Mouse (Mus musculus) stomach, postnatal 0 days (tissue): ENCODE data around the gene Eomes. TPM values are rescaled to one million over a fixed set of nuclear protein-coding genes. Genes with fewer than 3 reads are reported as not detected.

Experiments used
- ATAC-seq: fragments of 200-750 bp; cut with Nextera tagmentation; 2 replicates; pipeline ENCODE4 v1.8.0; 2017; ENCODE audit not compliant: low FRiP score, low TSS enrichment
- DNase-seq: peaks from one replicate; pipeline ENCODE4 v3.0.0-alpha.2; 2016; ENCODE audit warnings: low spot score
- H3K27ac ChIP-seq: fragments of 300-500 bp; sonication (generic); replicated peaks from 2 replicates; pipeline ENCODE4 v1.5.1; 2014; ENCODE audit warnings: mild to moderate bottlenecking, control low read depth
- H3K27me3 ChIP-seq: fragments of 300-500 bp; sonication (generic); 2 replicates; pipeline ENCODE4 v1.6.1; 2014; ENCODE audit warnings: low read length; ENCODE audit not compliant: control insufficient read depth, insufficient read depth
- H3K36me3 ChIP-seq: fragments of 300-500 bp; sonication (generic); 2 replicates; pipeline ENCODE4 v1.6.1; 2014; ENCODE audit warnings: low read length, mixed read lengths; ENCODE audit not compliant: control insufficient read depth, insufficient read depth
- H3K4me1 ChIP-seq: fragments of 300-500 bp; sonication (generic); replicated peaks from 2 replicates; pipeline ENCODE4 v1.6.1; 2014; ENCODE audit warnings: antibody characterized with exemption; ENCODE audit not compliant: control insufficient read depth, insufficient read depth
- H3K4me2 ChIP-seq: fragments of 300-500 bp; sonication (generic); replicated peaks from 2 replicates; pipeline ENCODE4 v1.6.1; 2014; ENCODE audit warnings: low read depth, mild to moderate bottlenecking, control low read depth, moderate library complexity
- H3K4me3 ChIP-seq: fragments of 300-500 bp; sonication (generic); 2 replicates; pipeline ENCODE4 v1.5.1; 2014; ENCODE audit warnings: low read depth, low read length, control low read depth
- H3K9ac ChIP-seq: fragments of 300-500 bp; sonication (generic); 2 replicates; pipeline ENCODE4 v1.6.1; 2014; ENCODE audit warnings: mild to moderate bottlenecking, low read length, control low read depth, mixed read lengths
- H3K9me3 ChIP-seq: fragments of 300-500 bp; sonication (generic); 2 replicates; pipeline ENCODE4 v1.6.1; 2016; ENCODE audit warnings: low read length; ENCODE audit not compliant: control insufficient read depth
- CTCF ChIP-seq: IDR thresholded peaks from 2 replicates; pipeline ENCODE4 v1.5.1; 2016; ENCODE audit warnings: antibody characterized with exemption, low read depth, mild to moderate bottlenecking, moderate library complexity
- EP300 ChIP-seq: optimal IDR thresholded peaks from 2 replicates; pipeline ENCODE3; 2016; ENCODE audit warnings: antibody characterized with exemption
- WGBS: fragments of 180-500 bp; shearing (Covaris S2); extraction: QIAGEN DNeasy Blood & Tissue Kit; methylation state at CpG from one replicate; pipeline ENCODE4 v1.1.7; 2014; 5-methylcytosine and 5-hydroxymethylcytosine counted together
- polyA plus RNA-seq: library from polyadenylated mRNA; unstranded; fragments of >200 nt; fragmentation: Nextera tagmentation; extraction: Ambion mirVana; gene quantifications from 2 replicates; pipeline ENCODE4 v1.2.1, GENCODE M21; 2015

Gene Eomes
- polyA plus RNA-seq, 1 experiment from 2014 or later, result 0.07 TPM

DNA sequence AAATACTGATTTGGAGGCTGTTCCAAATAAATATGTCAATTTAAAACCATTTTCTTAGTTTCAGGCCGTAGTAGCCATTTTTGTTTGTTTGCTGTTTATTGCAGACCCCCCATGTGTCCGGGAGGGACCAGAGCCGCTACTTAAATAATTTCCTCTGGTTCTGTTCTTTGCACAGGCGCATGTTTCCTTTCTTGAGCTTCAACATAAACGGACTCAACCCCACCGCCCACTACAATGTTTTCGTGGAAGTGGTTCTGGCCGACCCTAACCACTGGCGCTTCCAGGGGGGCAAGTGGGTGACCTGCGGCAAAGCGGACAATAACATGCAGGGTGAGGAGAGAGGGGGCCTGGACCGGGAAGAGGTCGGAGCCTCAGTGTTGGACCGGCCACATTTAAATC lies 2.3 kb downstream of the Eomes start:
- 13% methylated on average over 14 of the region's 14 CpGs for WGBS
- TF ChIP-seq EP300 (no peak), CTCF (no peak)

DNA sequence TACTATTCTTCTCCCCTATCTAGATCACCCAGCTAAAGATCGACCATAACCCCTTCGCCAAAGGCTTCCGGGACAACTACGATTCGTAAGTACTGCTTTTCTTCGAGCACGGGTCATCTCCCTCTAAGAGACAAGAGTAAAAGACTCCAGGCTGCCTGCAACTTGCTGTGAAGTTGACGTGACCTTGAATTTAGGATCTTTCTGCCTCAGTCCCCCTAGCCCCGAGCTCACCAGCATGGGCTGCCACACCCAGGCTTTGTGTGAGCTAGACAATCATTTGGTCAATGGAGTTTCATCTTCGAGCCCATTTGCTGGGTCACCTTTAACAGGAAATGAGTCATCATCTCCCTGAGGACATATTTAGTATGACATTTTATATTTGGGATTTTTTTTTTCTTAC lies 4.2 kb downstream of the Eomes start:
- no peak for TF ChIP-seq CTCF

More for the DNA sequence above, 2.3 kb downstream of the Eomes start:
- no peak overlapping the region for H3K4me3 ChIP-seq
- H3K4me1 ChIP-seq, result 0 out of 2 replicates have a peak, but pooled peaks cover 2% of the 10 kb centered on the region
- H3K36me3 ChIP-seq, result no peaks in the 10 kb centered on the region
- no peak for ATAC-seq
- peaks cover 46% of the 10 kb centered on the region for H3K27me3 ChIP-seq
- H3K4me2 ChIP-seq, result no peak overlapping the region
- no peak overlapping the region for H3K9ac ChIP-seq
- no peak overlapping the region for H3K27ac ChIP-seq
- no peak for DNase-seq
- no peaks in the 10 kb centered on the region for H3K9me3 ChIP-seq

DNA sequence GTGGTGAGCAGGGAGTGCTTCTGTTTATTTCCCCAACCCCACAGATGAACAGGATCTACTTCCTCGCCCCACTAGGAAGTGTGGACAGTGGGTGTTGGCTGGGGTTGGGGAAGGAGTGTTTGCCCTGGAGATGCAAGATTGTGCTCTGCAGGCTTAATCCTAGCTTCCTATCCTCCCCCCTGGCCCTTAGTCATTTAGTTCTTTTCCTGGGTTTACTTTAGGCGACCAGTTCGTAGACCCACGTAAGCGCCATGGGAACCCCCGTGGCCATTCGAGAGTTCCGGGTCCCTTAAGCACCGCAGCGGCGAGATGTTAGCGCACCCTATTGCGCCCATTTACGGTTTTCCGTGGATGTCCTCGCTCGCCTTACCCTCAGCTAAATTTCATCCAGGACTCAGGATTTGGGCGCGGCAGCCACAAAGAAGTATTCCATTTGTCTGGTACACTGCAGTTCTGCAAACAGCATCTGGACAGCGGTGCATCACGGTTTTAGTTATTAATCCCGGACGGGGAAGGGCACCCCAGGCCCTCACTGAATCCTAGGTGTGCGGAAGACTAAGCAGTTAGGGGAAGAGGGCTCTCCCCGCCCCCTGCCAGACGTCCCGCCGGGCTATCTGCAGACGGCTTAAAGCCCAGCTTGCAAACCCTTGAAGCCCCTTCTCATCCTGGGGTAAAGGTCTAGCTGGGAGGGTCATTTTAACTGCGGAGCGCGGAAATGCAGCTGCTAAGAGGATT lies 8.5 kb downstream of the Eomes start:
- no peak overlapping the region for H3K9ac ChIP-seq
- H3K4me3 ChIP-seq, result no peak overlapping the region
- no peak for DNase-seq
- no peak overlapping the region for H3K27ac ChIP-seq
- no peak overlapping the region for H3K4me2 ChIP-seq
- TF ChIP-seq CTCF (no peak), EP300 (no peak)
- H3K36me3 ChIP-seq, result no peaks in the 10 kb centered on the region
- H3K4me1 ChIP-seq, result peaks cover 3% of the 10 kb centered on the region
- WGBS, result 4% methylated on average over 32 of the region's 32 CpGs
- no peaks in the 10 kb centered on the region for H3K9me3 ChIP-seq
- peak; percentile 39; the same call in 1 of the 2 replicates for ATAC-seq
- H3K27me3 ChIP-seq, result peaks cover 17% of the 10 kb centered on the region

More for the DNA sequence above, 4.2 kb downstream of the Eomes start:
- no peak overlapping the region for H3K27ac ChIP-seq
- H3K4me3 ChIP-seq, result no peak overlapping the region
- peaks cover 38% of the 10 kb centered on the region for H3K27me3 ChIP-seq
- H3K4me2 ChIP-seq, result no peak overlapping the region
- no peak overlapping the region for H3K9ac ChIP-seq
- peaks cover 5% of the 10 kb centered on the region; the same call in 1 of the 2 replicates for H3K4me1 ChIP-seq
- H3K9me3 ChIP-seq, result no peaks in the 10 kb centered on the region
- H3K36me3 ChIP-seq, result no peaks in the 10 kb centered on the region
- no peak for ATAC-seq
- 74% methylated on average over 10 of the region's 10 CpGs for WGBS
- DNase-seq, result no peak

DNA sequence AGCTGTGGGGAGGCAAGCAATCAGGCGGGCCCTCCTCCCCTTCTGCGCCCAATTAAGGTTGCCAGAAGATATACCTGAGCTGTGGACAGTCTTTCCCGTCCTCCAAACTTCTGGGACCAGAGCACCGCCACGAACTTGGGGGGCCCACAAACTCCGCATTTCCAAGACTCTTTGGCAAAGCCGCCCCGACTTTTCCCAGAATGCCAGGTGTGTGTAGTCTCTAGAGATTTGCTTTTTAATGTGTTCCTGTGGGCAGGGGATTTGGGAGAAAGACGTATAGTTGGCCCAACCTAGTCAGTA lies 9.0 kb downstream of the Eomes start:
- H3K9ac ChIP-seq, result no peak overlapping the region
- peaks cover 15% of the 10 kb centered on the region for H3K27me3 ChIP-seq
- DNase-seq (no peak), ATAC-seq (no peak)
- 5% methylated on average over 8 of the region's 9 CpGs for WGBS
- H3K36me3 ChIP-seq, result no peaks in the 10 kb centered on the region
- H3K4me2 ChIP-seq, result no peak overlapping the region
- no peak overlapping the region for H3K27ac ChIP-seq
- TF ChIP-seq CTCF (no peak), EP300 (no peak)
- peaks cover 3% of the 10 kb centered on the region for H3K4me1 ChIP-seq
- H3K4me3 ChIP-seq, result no peak overlapping the region
- H3K9me3 ChIP-seq, result no peaks in the 10 kb centered on the region

DNA sequence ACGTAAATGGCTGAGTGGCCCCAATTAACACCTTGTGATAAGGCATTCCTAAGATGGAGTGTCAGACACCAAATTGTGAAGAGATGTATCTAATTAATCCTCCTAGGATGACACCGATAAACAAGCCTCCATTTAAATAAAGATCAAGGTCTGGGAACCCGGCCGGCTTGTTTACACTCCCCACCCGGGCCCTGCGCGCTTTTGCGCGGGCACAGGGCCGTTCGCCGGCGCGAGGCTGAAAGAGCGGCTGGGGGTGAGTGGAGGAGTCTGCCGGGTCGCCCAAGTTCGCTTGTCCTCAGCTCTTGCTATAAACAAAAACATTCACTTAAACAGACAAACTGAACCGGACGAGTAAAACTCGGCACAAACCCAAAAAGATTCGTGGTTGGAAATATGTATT lies 9.6 kb downstream of the Eomes start:
- ATAC-seq, result no peak

DNA sequence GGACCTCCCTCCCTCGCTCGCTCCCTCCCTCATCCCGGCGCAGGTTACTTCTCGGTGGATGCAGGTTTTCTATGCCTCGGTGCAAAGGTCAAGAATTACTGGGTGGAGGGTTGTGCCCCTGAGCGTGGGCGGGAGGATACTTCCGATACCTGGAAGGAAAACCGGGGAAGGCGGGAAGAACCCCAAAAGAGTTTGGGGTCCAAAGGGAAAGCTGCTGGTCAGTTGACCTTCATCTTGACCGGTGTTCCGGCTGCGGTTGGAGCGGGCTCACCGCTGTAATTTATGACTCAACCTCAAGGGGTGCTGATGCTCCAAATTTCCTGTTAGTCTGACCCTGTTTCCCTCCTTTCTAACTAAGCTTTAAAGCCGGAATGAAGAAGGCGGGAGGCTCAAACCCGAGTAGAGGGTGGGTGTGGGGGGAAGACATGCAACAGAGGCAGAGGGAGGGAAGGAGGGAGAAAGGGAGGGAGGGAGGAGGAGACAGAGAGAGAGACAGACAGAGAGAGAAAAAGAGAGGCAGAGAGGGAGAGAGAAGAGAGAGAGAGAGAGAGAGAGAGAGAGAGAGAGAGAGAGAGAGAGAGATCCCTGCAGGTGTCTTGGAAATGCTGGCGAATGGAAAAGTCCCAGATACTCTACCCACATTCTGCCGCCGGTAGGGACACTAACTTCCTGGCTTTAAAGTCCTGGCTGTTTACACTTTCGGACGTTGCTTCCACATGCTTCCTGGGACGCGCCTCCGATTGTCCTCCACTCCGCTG lies 10.3 kb downstream of the Eomes start:
- WGBS, result 1% methylated on average over 28 of the region's 28 CpGs
- no peaks in the 10 kb centered on the region for H3K9me3 ChIP-seq

More for the DNA sequence above, 9.6 kb downstream of the Eomes start:
- Histone ChIP-seq H3K4me1 (peaks cover 3% of the 10 kb centered on the region), H3K27ac (no peak overlapping the region), H3K4me3 (peak overlapping the region; percentile 35), H3K27me3 (peaks cover 11% of the 10 kb centered on the region), H3K4me2 (peak overlapping the region; percentile 60), H3K9me3 (no peaks in the 10 kb centered on the region), H3K36me3 (no peaks in the 10 kb centered on the region), H3K9ac (no peak overlapping the region)
- TF ChIP-seq CTCF (no peak), EP300 (no peak)
- DNase-seq, result no peak
- WGBS, result 2% methylated on average over 22 of the region's 22 CpGs

More for the DNA sequence above, 10.3 kb downstream of the Eomes start:
- Histone ChIP-seq H3K4me2 (peak overlapping the region; percentile 60), H3K4me1 (peaks cover 3% of the 10 kb centered on the region), H3K36me3 (no peaks in the 10 kb centered on the region), H3K27me3 (peaks cover 11% of the 10 kb centered on the region), H3K4me3 (peak overlapping the region; percentile 35), H3K27ac (no peak overlapping the region), H3K9ac (no peak overlapping the region)
- DNase-seq, result peak; percentile 65
- ATAC-seq, result no peak
- TF ChIP-seq CTCF (peak; percentile 61), EP300 (no peak)
